Mouse (Mus musculus): ENCODE measurements around the gene Rnf43. TPM values are rescaled to one million over a fixed set of nuclear protein-coding genes. Genes with fewer than 3 reads are reported as not detected.

The Rnf43 gene
- polyA plus RNA-seq, 1 experiment, result 3.5 TPM

DNA sequence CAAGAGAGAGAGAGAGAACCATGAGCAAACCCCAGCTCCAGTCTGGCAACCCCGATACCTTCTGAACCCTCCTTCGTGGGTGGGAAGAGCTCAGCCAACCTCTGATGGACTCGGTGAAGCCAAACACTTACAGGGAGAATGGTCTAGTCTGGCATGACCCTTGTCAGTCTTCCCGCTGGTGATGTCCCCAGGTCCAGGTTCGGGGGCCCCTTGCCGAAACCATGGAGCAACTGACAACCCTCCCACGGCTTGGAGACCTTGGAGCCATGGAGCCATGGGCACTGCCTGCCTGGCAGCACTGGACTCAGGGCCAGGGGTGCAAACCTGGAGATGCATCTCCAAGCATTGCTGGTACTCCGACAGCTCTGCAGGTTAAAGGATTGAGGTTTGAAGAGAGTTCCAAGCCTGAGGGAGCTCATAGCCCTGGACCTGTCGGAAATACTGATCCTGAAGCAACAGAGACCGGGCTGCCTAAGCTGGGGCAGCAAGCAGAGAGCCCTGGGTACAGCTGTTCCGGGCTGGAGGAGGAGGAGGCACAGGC lies 98.7 kb downstream of the Rnf43 start:
- TF ChIP-seq CTCF (IDR thresholded peaks at IDR 0.05; ENCODE audit: extremely low read depth, insufficient read depth, insufficient read length, insufficient replicate concordance), result no peak
- TF ChIP-seq POLR2A (IDR thresholded peaks at IDR 0.05; ENCODE audit: low read depth, low read length), result no peak
- Histone ChIP-seq H3K4me3 (ENCODE audit: extremely low read depth, insufficient read depth, insufficient read length) (no peak overlapping the region), H3K36me3 (ENCODE audit: control insufficient read depth, insufficient read depth, low read length) (peaks cover 16% of the 10 kb centered on the region), H3K27me3 (ENCODE audit: control insufficient read depth, insufficient read depth, low read length) (peaks cover 7% of the 10 kb centered on the region), H3K27ac (ENCODE audit: insufficient read depth, low read length) (no peak overlapping the region), H3K4me1 (ENCODE audit: control insufficient read depth, insufficient read depth, insufficient read length) (peaks cover 12% of the 10 kb centered on the region)
- DNase-seq (ENCODE audit: low read depth in 1 of 2, low spot score in 2 of 2), result no peak
- 71% methylated on average over 11 of the region's 11 CpGs for WGBS

DNA sequence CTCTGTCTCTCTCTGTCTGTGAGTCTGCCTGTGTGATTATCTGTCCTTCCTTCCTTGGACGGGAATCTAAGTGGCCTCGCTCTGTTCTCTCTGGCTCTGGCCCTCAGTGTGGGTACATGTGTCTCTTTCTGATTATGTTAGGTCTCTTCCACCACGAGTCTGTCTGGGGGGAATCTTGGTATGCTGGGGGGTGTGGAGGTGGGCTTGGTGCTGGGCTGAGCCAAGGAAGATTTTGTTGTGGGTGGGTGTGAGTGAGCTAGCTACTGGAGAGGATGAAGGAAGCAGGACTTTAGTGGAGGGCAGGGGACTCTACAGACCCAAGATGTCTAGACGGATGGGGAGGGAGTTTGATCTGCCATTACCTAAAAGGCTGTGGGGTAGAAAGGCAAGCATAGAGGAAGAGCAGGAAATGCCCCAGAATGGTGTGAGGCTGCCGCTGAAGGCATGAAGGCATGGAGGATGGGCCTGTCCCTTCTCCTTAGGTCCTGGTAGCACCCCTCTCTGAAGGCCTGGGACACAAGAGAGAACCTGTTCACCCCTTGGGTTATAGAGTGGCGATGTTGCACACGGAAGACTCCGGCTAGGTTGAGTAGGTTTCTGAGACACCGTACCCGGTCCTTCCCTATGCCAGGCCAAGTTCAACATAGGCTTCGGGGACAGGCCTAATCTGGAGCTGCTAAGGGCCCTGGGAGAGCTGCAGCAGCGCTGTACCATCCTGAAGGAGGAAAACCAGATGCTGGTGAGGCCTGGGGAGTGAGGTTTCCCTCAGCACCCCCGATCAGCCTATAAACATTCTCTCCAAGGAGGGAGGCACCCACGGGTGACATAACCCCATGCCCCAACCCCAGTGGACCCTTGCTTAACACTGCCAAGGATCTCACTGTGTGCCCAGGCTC lies 99.5 kb downstream of the Rnf43 start:
- WGBS, result 78% methylated on average over 14 of the region's 14 CpGs
- DNase-seq (ENCODE audit: low read depth in 1 of 2, low spot score in 2 of 2), result no peak
- Histone ChIP-seq H3K27ac (ENCODE audit: insufficient read depth, low read length) (no peak overlapping the region), H3K27me3 (ENCODE audit: control insufficient read depth, insufficient read depth, low read length) (peaks cover 7% of the 10 kb centered on the region), H3K4me3 (ENCODE audit: extremely low read depth, insufficient read depth, insufficient read length) (no peak overlapping the region), H3K4me1 (ENCODE audit: control insufficient read depth, insufficient read depth, insufficient read length) (peaks cover 12% of the 10 kb centered on the region), H3K36me3 (ENCODE audit: control insufficient read depth, insufficient read depth, low read length) (peaks cover 9% of the 10 kb centered on the region)
- TF ChIP-seq POLR2A (IDR thresholded peaks at IDR 0.05; ENCODE audit: low read depth, low read length) (no peak), CTCF (IDR thresholded peaks at IDR 0.05; ENCODE audit: extremely low read depth, insufficient read depth, insufficient read length, insufficient replicate concordance) (no peak)

DNA sequence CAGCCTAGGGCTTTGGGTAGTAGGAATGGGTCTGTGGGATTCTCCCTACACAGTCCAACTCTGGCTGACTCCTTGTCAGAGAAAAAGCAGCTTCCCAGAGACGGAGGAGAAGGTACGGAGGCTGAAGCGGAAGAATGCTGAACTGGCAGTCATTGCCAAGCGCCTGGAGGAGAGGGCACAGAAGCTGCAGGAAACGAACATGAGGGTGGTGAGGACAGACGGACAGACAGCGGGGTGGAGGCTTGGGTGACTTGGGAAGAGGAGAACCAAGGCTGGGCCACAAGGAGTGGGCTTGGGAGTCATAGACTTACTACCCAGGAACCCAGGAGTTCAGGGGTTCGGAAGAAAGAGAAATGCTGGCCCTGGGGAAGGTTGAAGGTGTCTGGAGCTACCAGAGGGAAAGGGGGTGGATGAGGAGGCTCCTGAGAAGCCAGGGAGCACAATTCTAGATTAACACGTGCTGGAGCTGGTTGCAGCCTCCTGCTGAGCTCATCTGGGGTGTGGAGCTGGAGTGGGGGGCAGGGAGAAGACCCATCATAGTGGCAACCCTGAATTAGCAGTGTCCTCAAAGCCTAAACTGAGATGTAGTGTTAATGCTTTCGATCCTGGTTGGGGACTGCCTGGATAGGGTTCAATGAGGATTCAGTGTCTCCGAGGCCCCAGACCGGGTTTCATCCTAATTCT lies 100.3 kb downstream of the Rnf43 start:
- 81% methylated on average over 12 of the region's 12 CpGs for WGBS
- Histone ChIP-seq H3K4me3 (ENCODE audit: extremely low read depth, insufficient read depth, insufficient read length) (no peak overlapping the region), H3K4me1 (ENCODE audit: control insufficient read depth, insufficient read depth, insufficient read length) (peaks cover 12% of the 10 kb centered on the region), H3K27me3 (ENCODE audit: control insufficient read depth, insufficient read depth, low read length) (peaks cover 7% of the 10 kb centered on the region), H3K27ac (ENCODE audit: insufficient read depth, low read length) (no peak overlapping the region), H3K36me3 (ENCODE audit: control insufficient read depth, insufficient read depth, low read length) (0 out of 2 replicates have a peak, but pooled peaks cover 2% of the 10 kb centered on the region)
- no peak for TF ChIP-seq CTCF (IDR thresholded peaks at IDR 0.05; ENCODE audit: extremely low read depth, insufficient read depth, insufficient read length, insufficient replicate concordance)
- TF ChIP-seq POLR2A (IDR thresholded peaks at IDR 0.05; ENCODE audit: low read depth, low read length), result no peak
- DNase-seq (ENCODE audit: low read depth in 1 of 2, low spot score in 2 of 2), result no peak

DNA sequence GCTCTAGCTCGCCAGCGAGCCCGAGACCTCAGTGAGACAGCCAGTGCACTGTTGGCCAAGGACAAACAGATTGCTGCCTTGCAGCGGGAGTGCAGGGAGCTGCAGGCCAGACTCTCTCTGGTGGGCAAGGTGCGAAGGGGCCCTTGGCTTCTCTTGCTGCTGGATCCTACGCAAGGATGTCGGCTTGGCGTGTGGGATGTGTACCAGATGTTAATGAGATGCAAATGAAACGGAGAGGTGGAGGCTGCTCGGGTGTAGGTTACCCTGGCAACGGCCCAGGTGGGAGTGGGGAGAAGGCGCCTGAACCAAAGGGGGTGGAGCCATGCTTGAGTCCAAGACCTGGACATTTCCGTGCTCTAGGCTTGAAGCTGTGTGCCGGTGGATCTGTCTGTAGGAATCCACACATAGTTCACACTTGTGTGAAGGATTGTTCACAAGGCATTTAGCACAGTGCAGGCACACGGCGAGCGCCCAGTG lies 101.0 kb downstream of the Rnf43 start:
- no peaks in the 10 kb centered on the region for H3K36me3 ChIP-seq (ENCODE audit: control insufficient read depth, insufficient read depth, low read length)
- DNase-seq (ENCODE audit: low read depth in 1 of 2, low spot score in 2 of 2), result no peak
- no peak overlapping the region for H3K27ac ChIP-seq (ENCODE audit: insufficient read depth, low read length)
- peaks cover 12% of the 10 kb centered on the region for H3K4me1 ChIP-seq (ENCODE audit: control insufficient read depth, insufficient read depth, insufficient read length)
- H3K27me3 ChIP-seq (ENCODE audit: control insufficient read depth, insufficient read depth, low read length), result peaks cover 7% of the 10 kb centered on the region
- peak overlapping the region; percentile 36; the same call in 1 of the 2 replicates for H3K4me3 ChIP-seq (ENCODE audit: extremely low read depth, insufficient read depth, insufficient read length)
- 28% methylated on average over 17 of the region's 17 CpGs for WGBS
- TF ChIP-seq CTCF (IDR thresholded peaks at IDR 0.05; ENCODE audit: extremely low read depth, insufficient read depth, insufficient read length, insufficient replicate concordance) (no peak), POLR2A (IDR thresholded peaks at IDR 0.05; ENCODE audit: low read depth, low read length) (no peak)

DNA sequence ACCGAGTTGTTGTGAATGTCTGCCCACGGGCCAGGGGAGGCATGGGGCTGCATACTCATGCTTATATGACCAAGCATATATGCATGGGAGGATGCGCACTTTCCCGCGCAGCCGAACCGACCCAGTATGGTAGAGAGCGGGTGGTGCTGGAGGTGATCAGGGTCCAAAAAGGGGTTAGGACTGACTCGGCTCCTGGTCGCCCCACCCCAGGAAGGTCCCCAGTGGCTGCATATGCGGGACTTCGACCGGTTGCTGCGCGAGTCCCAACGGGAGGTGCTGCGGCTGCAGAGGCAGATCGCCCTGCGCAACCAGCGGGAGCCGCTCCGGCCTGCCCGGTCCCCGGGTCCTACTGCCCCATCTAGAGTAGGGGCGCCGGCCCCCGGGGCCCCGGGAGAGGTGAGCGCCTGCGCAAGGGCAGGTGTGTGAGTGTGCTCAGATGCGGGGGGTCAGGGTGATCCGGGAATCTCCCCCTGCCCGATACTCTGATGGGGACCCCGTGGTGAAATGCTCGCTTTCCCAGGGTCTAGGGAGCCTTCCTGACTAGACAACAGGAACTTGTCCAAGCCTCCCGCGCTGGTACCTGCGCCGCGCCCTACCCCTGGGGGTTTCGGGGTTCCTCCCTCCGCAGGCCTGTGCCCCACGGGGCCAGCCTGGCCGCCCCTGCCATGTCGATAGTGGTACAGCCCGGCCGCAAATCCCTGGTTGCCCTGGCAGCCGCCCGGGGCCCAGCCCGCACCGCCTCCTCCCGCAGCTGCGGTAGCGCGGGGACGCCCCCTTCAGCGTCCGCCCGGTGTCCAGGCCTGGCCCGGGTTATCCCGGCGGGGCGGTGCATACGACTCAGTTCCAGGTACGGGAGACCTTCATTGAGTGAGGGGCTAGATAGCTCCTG lies 101.7 kb downstream of the Rnf43 start:
- no peak overlapping the region for H3K27ac ChIP-seq (ENCODE audit: insufficient read depth, low read length)
- peak overlapping the region; percentile 36 for H3K4me3 ChIP-seq (ENCODE audit: extremely low read depth, insufficient read depth, insufficient read length)
- H3K4me1 ChIP-seq (ENCODE audit: control insufficient read depth, insufficient read depth, insufficient read length), result peaks cover 12% of the 10 kb centered on the region
- peak in 1 of 2 experiments; percentile 50 for DNase-seq (ENCODE audit: low read depth in 1 of 2, low spot score in 2 of 2)
- TF ChIP-seq POLR2A (IDR thresholded peaks at IDR 0.05; ENCODE audit: low read depth, low read length), result no peak
- no peak for TF ChIP-seq CTCF (IDR thresholded peaks at IDR 0.05; ENCODE audit: extremely low read depth, insufficient read depth, insufficient read length, insufficient replicate concordance)
- H3K27me3 ChIP-seq (ENCODE audit: control insufficient read depth, insufficient read depth, low read length), result peaks cover 7% of the 10 kb centered on the region
- 2% methylated on average over 65 of the region's 65 CpGs for whole genome bisulfite sequencing
- H3K36me3 ChIP-seq (ENCODE audit: control insufficient read depth, insufficient read depth, low read length), result no peaks in the 10 kb centered on the region

DNA sequence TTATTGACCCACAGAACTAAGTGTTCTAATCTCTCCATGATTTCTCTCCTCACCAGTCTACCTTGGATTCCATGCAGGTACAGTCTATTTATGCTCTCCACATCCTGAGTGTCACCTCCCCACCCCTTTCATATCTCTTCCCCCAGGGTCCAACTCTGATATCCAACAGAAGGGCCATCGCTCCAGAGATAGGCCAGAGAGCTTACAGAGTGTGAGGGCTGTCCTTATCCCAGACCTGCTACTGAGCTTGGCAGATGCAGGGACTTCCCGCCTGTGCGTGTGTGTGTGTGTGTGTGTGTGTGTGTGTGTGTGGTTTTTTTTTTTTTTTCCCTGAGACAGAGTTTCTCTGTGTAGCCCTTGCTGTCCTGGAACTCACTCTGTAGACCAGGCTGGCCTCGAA lies 106.2 kb downstream of the Rnf43 start:
- H3K4me1 ChIP-seq (ENCODE audit: control insufficient read depth, insufficient read depth, insufficient read length), result peaks cover 5% of the 10 kb centered on the region
- H3K27me3 ChIP-seq (ENCODE audit: control insufficient read depth, insufficient read depth, low read length), result peaks cover 7% of the 10 kb centered on the region
- DNase-seq (ENCODE audit: low read depth in 1 of 2, low spot score in 2 of 2), result no peak
- TF ChIP-seq POLR2A (IDR thresholded peaks at IDR 0.05; ENCODE audit: low read depth, low read length), result no peak
- TF ChIP-seq CTCF (IDR thresholded peaks at IDR 0.05; ENCODE audit: extremely low read depth, insufficient read depth, insufficient read length, insufficient replicate concordance), result no peak
- no peak overlapping the region for H3K4me3 ChIP-seq (ENCODE audit: extremely low read depth, insufficient read depth, insufficient read length)
- WGBS, result 88% methylated on average over 4 of the region's 4 CpGs
- no peaks in the 10 kb centered on the region for H3K36me3 ChIP-seq (ENCODE audit: control insufficient read depth, insufficient read depth, low read length)
- H3K27ac ChIP-seq (ENCODE audit: insufficient read depth, low read length), result no peak overlapping the region
